Mouse (Mus musculus) midbrain, embryonic 15.5 days (tissue): ENCODE measurements around the gene Ccnd3. TPM values are rescaled to one million over a fixed set of nuclear protein-coding genes. Genes with fewer than 3 reads are reported as not detected.

Source experiments
- ATAC-seq: fragments of 200-750 bp; cut with Nextera tagmentation; replicated peaks from 2 replicates; pipeline ENCODE4 v1.8.0; 2017; ENCODE audit warnings: moderate TSS enrichment
- H3K27ac ChIP-seq: fragments of 300-500 bp; sonication (generic); 2 replicates; pipeline ENCODE4 v1.5.1; 2015; ENCODE audit warnings: mild to moderate bottlenecking, inconsistent platforms
- H3K27me3 ChIP-seq: fragments of 300-500 bp; sonication (generic); replicated peaks from 2 replicates; pipeline ENCODE4 v1.6.1; 2015; ENCODE audit warnings: inconsistent platforms
- H3K36me3 ChIP-seq: fragments of 300-500 bp; sonication (generic); replicated peaks from 2 replicates; pipeline ENCODE4 v1.6.1; 2015; ENCODE audit warnings: inconsistent platforms
- H3K4me1 ChIP-seq: fragments of 300-500 bp; sonication (generic); 2 replicates; pipeline ENCODE4 v1.6.1; 2015; ENCODE audit warnings: inconsistent platforms
- H3K4me2 ChIP-seq: fragments of 300-500 bp; sonication (generic); 2 replicates; pipeline ENCODE4 v1.6.1; 2015; ENCODE audit warnings: inconsistent platforms, mild to moderate bottlenecking, moderate library complexity
- H3K4me3 ChIP-seq: fragments of 300-500 bp; sonication (generic); 2 replicates; pipeline ENCODE4 v1.5.1; 2015; ENCODE audit warnings: mild to moderate bottlenecking, inconsistent platforms
- H3K9ac ChIP-seq: fragments of 300-500 bp; sonication (generic); 2 replicates; pipeline ENCODE4 v1.6.1; 2015; ENCODE audit warnings: mild to moderate bottlenecking, inconsistent platforms
- H3K9me3 ChIP-seq: fragments of 300-500 bp; sonication (generic); 2 replicates; pipeline ENCODE4 v1.6.1; 2016; ENCODE audit warnings: inconsistent platforms
- WGBS: fragments of 180-500 bp; shearing (Covaris S2); methylation state at CpG from one replicate; pipeline ENCODE4 v1.1.7; 2015; ENCODE audit warnings: mixed read lengths; 5-methylcytosine and 5-hydroxymethylcytosine counted together
- polyA plus RNA-seq: library from polyadenylated mRNA; unstranded; fragments of >200 nt; fragmentation: Nextera tagmentation; extraction: Ambion mirVana; gene quantifications from 2 replicates; pipeline ENCODE4 v1.2.1, GENCODE M21; 2015

The Ccnd3 gene
- polyA plus RNA-seq, 1 experiment from 2014 or later, result 74.0 TPM

- Histone ChIP-seq H3K36me3 (no peaks in the 10 kb centered on the region), H3K4me3 (no peak overlapping the region), H3K27me3 (no peaks in the 10 kb centered on the region), H3K27ac (no peak overlapping the region), H3K4me1 (peaks cover 14% of the 10 kb centered on the region), H3K9me3 (no peaks in the 10 kb centered on the region), H3K9ac (no peak overlapping the region), H3K4me2 (no peak overlapping the region)
- ATAC-seq, result no peak
- 95% methylated on average over 4 of the region's 4 CpGs for WGBS
Measured at GRCm38 (mm10) chr17:47506697-47507096, 1.8 kb downstream of the Ccnd3 start.

- no peak overlapping the region for H3K4me3 ChIP-seq
- 95% methylated on average over 2 of the region's 2 CpGs for WGBS
- no peak for ATAC-seq
Measured at GRCm38 (mm10) chr17:47507523-47507922, 2.7 kb downstream of the Ccnd3 start.

GRCm38 (mm10) chr17:47508012-47508608, 3.3 kb downstream of the Ccnd3 start:
- WGBS, result 62% methylated on average over 12 of the region's 12 CpGs
- H3K36me3 ChIP-seq, result no peaks in the 10 kb centered on the region
- 0 out of 2 replicates have a peak overlapping the region, but pooled peaks have one; percentile 6 for H3K4me2 ChIP-seq
- H3K4me3 ChIP-seq, result no peak overlapping the region
- peaks cover 9% of the 10 kb centered on the region for H3K4me1 ChIP-seq
- H3K27ac ChIP-seq, result 0 out of 2 replicates have a peak overlapping the region, but pooled peaks have one; percentile 25
- H3K27me3 ChIP-seq, result no peaks in the 10 kb centered on the region
- no peak for ATAC-seq
- H3K9me3 ChIP-seq, result no peaks in the 10 kb centered on the region
- no peak overlapping the region for H3K9ac ChIP-seq

More at GRCm38 (mm10) chr17:47507523-47507922, 2.7 kb downstream of the Ccnd3 start:
- H3K9ac ChIP-seq, result no peak overlapping the region
- H3K4me2 ChIP-seq, result no peak overlapping the region
- no peaks in the 10 kb centered on the region for H3K36me3 ChIP-seq
- peaks cover 10% of the 10 kb centered on the region for H3K4me1 ChIP-seq
- H3K27me3 ChIP-seq, result no peaks in the 10 kb centered on the region
- no peak overlapping the region for H3K27ac ChIP-seq
- H3K9me3 ChIP-seq, result no peaks in the 10 kb centered on the region

GRCm38 (mm10) chr17:47509031-47509705, 4.3 kb downstream of the Ccnd3 start:
- no peak overlapping the region for H3K27ac ChIP-seq
- peaks cover 9% of the 10 kb centered on the region for H3K4me1 ChIP-seq
- H3K4me3 ChIP-seq, result no peak overlapping the region
- H3K27me3 ChIP-seq, result no peaks in the 10 kb centered on the region
- 56% methylated on average over 9 of the region's 9 CpGs for WGBS
- H3K9me3 ChIP-seq, result no peaks in the 10 kb centered on the region
- no peak overlapping the region for H3K4me2 ChIP-seq
- ATAC-seq, result no peak
- no peak overlapping the region for H3K9ac ChIP-seq
- no peaks in the 10 kb centered on the region for H3K36me3 ChIP-seq

- WGBS, result 19% methylated on average over 25 of the region's 25 CpGs
- Histone ChIP-seq H3K9ac (no peak overlapping the region), H3K4me2 (peak overlapping the region; percentile 4), H3K27me3 (no peaks in the 10 kb centered on the region), H3K4me1 (no peaks in the 10 kb centered on the region; the same call in 1 of the 2 replicates), H3K9me3 (no peaks in the 10 kb centered on the region), H3K27ac (no peak overlapping the region), H3K36me3 (no peaks in the 10 kb centered on the region), H3K4me3 (no peak overlapping the region)
- ATAC-seq, result peak; percentile 77
Measured at GRCm38 (mm10) chr17:47511111-47512020, 6.5 kb downstream of the Ccnd3 start.

- Histone ChIP-seq H3K9ac (no peak overlapping the region), H3K27ac (no peak overlapping the region), H3K9me3 (no peaks in the 10 kb centered on the region), H3K4me1 (no peaks in the 10 kb centered on the region; the same call in 1 of the 2 replicates), H3K36me3 (no peaks in the 10 kb centered on the region), H3K27me3 (no peaks in the 10 kb centered on the region), H3K4me3 (no peak overlapping the region), H3K4me2 (no peak overlapping the region)
- ATAC-seq, result no peak
- 74% methylated on average over 10 of the region's 10 CpGs for WGBS
Measured at GRCm38 (mm10) chr17:47512956-47513775, 8.3 kb downstream of the Ccnd3 start.

GRCm38 (mm10) chr17:47515180-47515844, 10.5 kb downstream of the Ccnd3 start:
- Histone ChIP-seq H3K9me3 (no peaks in the 10 kb centered on the region), H3K4me2 (no peak overlapping the region)
- 79% methylated on average over 7 of the region's 7 CpGs for WGBS

GRCm38 (mm10) chr17:47516232-47516631, 11.4 kb downstream of the Ccnd3 start:
- H3K9me3 ChIP-seq, result no peaks in the 10 kb centered on the region
- H3K36me3 ChIP-seq, result no peaks in the 10 kb centered on the region
- H3K27me3 ChIP-seq, result no peaks in the 10 kb centered on the region
- no peak overlapping the region for H3K27ac ChIP-seq
- WGBS, result 97% methylated on average over 3 of the region's 3 CpGs
- ATAC-seq, result no peak
- H3K9ac ChIP-seq, result no peak overlapping the region
- H3K4me1 ChIP-seq, result peaks cover under 1% of the 10 kb centered on the region
- no peak overlapping the region for H3K4me3 ChIP-seq
- H3K4me2 ChIP-seq, result no peak overlapping the region

More at GRCm38 (mm10) chr17:47515180-47515844, 10.5 kb downstream of the Ccnd3 start:
- Histone ChIP-seq H3K4me1 (no peaks in the 10 kb centered on the region; the same call in 1 of the 2 replicates), H3K9ac (no peak overlapping the region), H3K27ac (no peak overlapping the region), H3K4me3 (no peak overlapping the region), H3K36me3 (no peaks in the 10 kb centered on the region), H3K27me3 (no peaks in the 10 kb centered on the region)
- no peak for ATAC-seq

- H3K9me3 ChIP-seq, result no peaks in the 10 kb centered on the region
- H3K27me3 ChIP-seq, result no peaks in the 10 kb centered on the region
- no peak overlapping the region for H3K9ac ChIP-seq
- H3K4me3 ChIP-seq, result no peak overlapping the region
- peaks cover 20% of the 10 kb centered on the region for H3K4me1 ChIP-seq
- no peak for ATAC-seq
- H3K4me2 ChIP-seq, result no peak overlapping the region
- WGBS, result 38% methylated on average over 8 of the region's 8 CpGs
- no peaks in the 10 kb centered on the region for H3K36me3 ChIP-seq
- H3K27ac ChIP-seq, result peak overlapping the region; percentile 48; the same call in 1 of the 2 replicates
Measured at GRCm38 (mm10) chr17:47518205-47518604, 13.4 kb downstream of the Ccnd3 start.

- H3K27me3 ChIP-seq, result no peaks in the 10 kb centered on the region
- peak overlapping the region; percentile 82 for H3K27ac ChIP-seq
- peaks cover 22% of the 10 kb centered on the region for H3K4me1 ChIP-seq
- 1% methylated on average over 17 of the region's 17 CpGs for WGBS
- H3K9me3 ChIP-seq, result no peaks in the 10 kb centered on the region
- no peaks in the 10 kb centered on the region for H3K36me3 ChIP-seq
- peak overlapping the region; percentile 43 for H3K4me2 ChIP-seq
- H3K4me3 ChIP-seq, result peak overlapping the region; percentile 10; the same call in 1 of the 2 replicates
- peak; percentile 91 for ATAC-seq
- H3K9ac ChIP-seq, result peak overlapping the region; percentile 27; the same call in 1 of the 2 replicates
Measured at GRCm38 (mm10) chr17:47521551-47522258, 16.9 kb downstream of the Ccnd3 start.
